Mouse (Mus musculus) forebrain, postnatal 0 days (tissue): ENCODE data around the gene Camta1. TPM values are rescaled to one million over a fixed set of nuclear protein-coding genes. Genes with fewer than 3 reads are reported as not detected.

Experiments used
- ATAC-seq: fragments of 200-750 bp; cut with Nextera tagmentation; 2 replicates; pipeline ENCODE4 v1.8.0; 2017; ENCODE audit warnings: mild to moderate bottlenecking, moderate library complexity
- DNase-seq: peaks from one replicate; pipeline ENCODE4 v3.0.0-alpha.2; 2015
- H3K27ac ChIP-seq: fragments of 300-500 bp; sonication (generic); 2 replicates; pipeline ENCODE4 v1.5.1; 2014; ENCODE audit warnings: low read depth, mild to moderate bottlenecking, antibody characterized with exemption, low read length, moderate library complexity, mixed read lengths
- H3K27me3 ChIP-seq: fragments of 300-500 bp; sonication (generic); 2 replicates; pipeline ENCODE4 v1.6.1; 2014; ENCODE audit warnings: mild to moderate bottlenecking, low read length, mixed read lengths; ENCODE audit not compliant: insufficient read depth
- H3K36me3 ChIP-seq: fragments of 300-500 bp; sonication (generic); 2 replicates; pipeline ENCODE4 v1.6.1; 2014; ENCODE audit warnings: mild to moderate bottlenecking, moderate library complexity; ENCODE audit not compliant: insufficient read depth
- H3K4me1 ChIP-seq: fragments of 300-500 bp; sonication (generic); 2 replicates; pipeline ENCODE4 v1.6.1; 2014; ENCODE audit warnings: antibody characterized with exemption; ENCODE audit not compliant: insufficient read depth
- H3K4me2 ChIP-seq: fragments of 300-500 bp; sonication (generic); 2 replicates; pipeline ENCODE4 v1.6.1; 2014; ENCODE audit warnings: low read depth, mild to moderate bottlenecking, moderate library complexity
- H3K4me3 ChIP-seq: fragments of 300-500 bp; sonication (generic); 2 replicates; pipeline ENCODE4 v1.5.1; 2014; ENCODE audit warnings: low read depth, low read length, mixed read lengths
- H3K9ac ChIP-seq: fragments of 300-500 bp; sonication (generic); 2 replicates; pipeline ENCODE4 v1.6.1; 2014; ENCODE audit warnings: mild to moderate bottlenecking
- H3K9me3 ChIP-seq: fragments of 300-500 bp; sonication (generic); 2 replicates; pipeline ENCODE4 v1.6.1; 2016; ENCODE audit warnings: low read length
- CTCF ChIP-seq: sonication (generic); IDR thresholded peaks from 2 replicates; pipeline ENCODE4 v1.5.1; 2016; ENCODE audit warnings: antibody characterized with exemption, control low read depth, low read depth
- WGBS: fragments of 180-500 bp; shearing (Covaris S2); extraction: QIAGEN DNeasy Blood & Tissue Kit; methylation state at CpG from one replicate; pipeline ENCODE4 v1.1.7; 2014; 5-methylcytosine and 5-hydroxymethylcytosine counted together
- polyA plus RNA-seq: library from polyadenylated mRNA; unstranded; fragments of >200 nt; fragmentation: Nextera tagmentation; extraction: Ambion mirVana; gene quantifications from 2 replicates; pipeline ENCODE4 v1.2.1, GENCODE M21; 2015
- total RNA-seq: library from RNA; depleted of rRNA; stranded (reverse); fragments of >200 nt; gene quantifications from 2 replicates; pipeline ENCODE4 v1.2.3, GENCODE M21; 2014

Camta1 gene
- total and polyA plus RNA-seq, 2 experiments from 2014 or later: 87.4 to 131 TPM

DNA sequence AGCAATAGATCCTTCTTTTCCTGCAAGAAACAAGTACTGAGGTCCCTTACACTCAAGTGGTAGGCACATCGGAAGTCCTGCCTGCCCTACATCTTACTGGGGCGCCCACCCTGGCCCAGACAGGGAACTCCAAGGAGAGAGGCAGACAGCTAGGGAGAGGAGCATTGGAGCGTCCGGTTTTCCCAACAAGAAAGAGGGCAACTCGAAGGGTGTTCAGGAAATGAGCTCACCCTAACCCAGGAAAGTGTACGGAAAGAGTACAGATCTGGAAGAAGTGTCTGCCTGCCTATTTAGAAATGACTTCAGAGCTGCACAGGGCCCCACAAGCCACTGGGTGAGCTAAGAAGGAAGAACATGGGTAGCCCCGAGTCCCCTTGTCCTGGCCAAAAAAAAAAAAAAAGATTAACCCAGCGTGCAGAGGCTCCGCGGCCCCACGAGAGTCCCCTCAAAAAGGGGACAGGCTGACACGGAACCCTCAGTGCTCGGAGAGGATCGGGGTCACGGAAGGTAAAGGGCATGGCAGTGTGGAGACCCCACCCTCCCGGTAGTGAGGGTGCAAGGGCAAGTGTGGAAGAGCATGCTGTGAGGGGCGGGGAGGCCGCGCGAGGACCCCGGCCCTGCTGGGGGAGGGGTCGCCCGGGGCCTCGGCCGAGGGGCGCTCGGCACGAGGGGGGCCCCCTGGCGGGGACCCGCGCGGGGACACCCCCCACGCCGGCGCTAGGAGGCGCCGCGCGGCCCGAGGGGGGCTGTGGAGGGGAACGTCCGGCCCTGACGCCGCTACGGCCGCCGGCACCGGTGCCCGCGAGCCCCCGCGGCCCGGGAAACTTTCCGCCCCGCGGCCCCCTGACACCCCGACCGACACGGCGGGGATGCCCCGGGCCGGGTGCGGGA lies 990 bp downstream of the Camta1 start:
- ATAC-seq (no peak), DNase-seq (peak; percentile 34)
- Histone ChIP-seq H3K4me3 (peak overlapping the region; percentile 88), H3K9me3 (no peaks in the 10 kb centered on the region), H3K36me3 (no peaks in the 10 kb centered on the region), H3K27me3 (no peaks in the 10 kb centered on the region), H3K4me1 (no peaks in the 10 kb centered on the region), H3K9ac (peak overlapping the region; percentile 70), H3K4me2 (peak overlapping the region; percentile 97), H3K27ac (peak overlapping the region; percentile 89; the same call in 1 of the 2 replicates)
- peak; percentile 7; the same call in 1 of the 2 replicates for TF ChIP-seq CTCF
- WGBS: 7% methylated on average over 58 of the region's 63 CpGs

DNA sequence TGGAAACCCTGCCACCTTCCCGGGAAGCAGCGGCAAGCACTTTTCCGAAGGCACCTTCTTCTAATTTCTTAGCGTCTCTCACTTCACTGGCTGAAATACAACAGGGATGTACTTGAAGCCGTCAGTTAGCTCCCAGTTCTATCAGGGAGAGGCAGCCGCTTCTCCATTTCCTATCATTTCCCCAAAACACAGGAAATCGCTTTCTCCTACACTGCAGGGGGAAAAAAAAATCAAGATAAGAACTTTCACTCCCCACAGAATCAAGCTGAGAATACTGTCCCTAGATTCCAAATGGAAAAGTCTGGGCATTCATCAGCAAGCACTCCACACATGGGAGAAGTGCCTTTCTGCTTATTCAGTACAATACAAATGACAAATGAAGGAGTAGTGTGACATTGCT lies 2.4 kb downstream of the Camta1 start:
- Histone ChIP-seq H3K9ac (no peak overlapping the region), H3K27ac (no peak overlapping the region), H3K9me3 (no peaks in the 10 kb centered on the region), H3K36me3 (no peaks in the 10 kb centered on the region), H3K4me1 (no peaks in the 10 kb centered on the region), H3K4me2 (no peak overlapping the region), H3K27me3 (no peaks in the 10 kb centered on the region), H3K4me3 (no peak overlapping the region)
- DNase-seq (no peak), ATAC-seq (no peak)
- no peak for TF ChIP-seq CTCF
- WGBS: 90% methylated on average over 7 of the region's 7 CpGs

DNA sequence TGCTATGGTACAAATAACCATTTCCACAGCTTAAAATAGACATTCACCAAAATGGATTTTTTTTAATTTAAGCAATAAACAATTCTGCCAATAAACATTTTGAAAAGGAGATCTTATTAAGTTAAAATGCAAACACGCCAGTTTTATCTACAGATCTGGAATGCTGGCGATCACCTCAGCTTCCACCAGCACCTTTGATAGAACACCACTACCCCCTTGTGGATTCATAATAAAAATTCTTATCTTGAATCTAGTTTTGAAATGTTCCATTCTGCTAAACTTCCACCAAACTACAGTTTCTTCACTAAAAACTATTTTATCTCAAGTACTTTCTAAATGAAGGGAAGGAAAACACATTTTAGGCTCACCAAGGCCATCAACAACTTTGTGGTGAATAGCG lies 7.7 kb downstream of the Camta1 start:
- DNase-seq: peak; percentile 75
- no peaks in the 10 kb centered on the region for H3K4me1 ChIP-seq
- no peaks in the 10 kb centered on the region for H3K36me3 ChIP-seq
- WGBS: 54% methylated on average over 3 of the region's 3 CpGs
- H3K4me3 ChIP-seq: no peak overlapping the region
- ATAC-seq: no peak
- H3K9me3 ChIP-seq: no peaks in the 10 kb centered on the region
- H3K27ac ChIP-seq: no peak overlapping the region
- H3K27me3 ChIP-seq: no peaks in the 10 kb centered on the region
- no peak overlapping the region for H3K9ac ChIP-seq
- no peak overlapping the region for H3K4me2 ChIP-seq
- TF ChIP-seq CTCF: peak; percentile 67

DNA sequence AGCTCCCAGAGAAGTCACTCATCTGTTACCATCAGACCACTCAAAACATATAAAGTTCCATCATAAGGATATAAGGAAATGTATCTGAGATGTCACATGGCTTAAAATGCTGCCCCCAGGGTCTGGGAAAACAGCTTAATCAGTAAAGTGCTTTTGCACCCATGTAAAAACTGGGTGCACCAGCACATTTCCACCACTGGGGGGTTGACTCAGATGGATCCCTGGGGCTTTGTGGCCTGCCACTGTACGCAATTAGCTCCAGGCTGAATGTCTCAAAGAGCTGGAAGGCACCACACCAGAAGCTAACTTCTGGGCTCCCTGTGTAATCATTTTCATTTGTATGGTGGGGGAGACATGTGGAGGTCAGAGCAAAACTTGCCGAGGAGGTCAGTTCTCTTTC lies 10.5 kb downstream of the Camta1 start:
- Histone ChIP-seq H3K36me3 (no peaks in the 10 kb centered on the region), H3K27me3 (no peaks in the 10 kb centered on the region), H3K4me1 (no peaks in the 10 kb centered on the region), H3K9ac (no peak overlapping the region), H3K9me3 (no peaks in the 10 kb centered on the region), H3K4me3 (no peak overlapping the region), H3K4me2 (no peak overlapping the region), H3K27ac (no peak overlapping the region)
- ATAC-seq: no peak
- TF ChIP-seq CTCF: peak; percentile 68
- 55% methylated on average over 2 of the region's 2 CpGs for WGBS
- DNase-seq: peak; percentile 40

DNA sequence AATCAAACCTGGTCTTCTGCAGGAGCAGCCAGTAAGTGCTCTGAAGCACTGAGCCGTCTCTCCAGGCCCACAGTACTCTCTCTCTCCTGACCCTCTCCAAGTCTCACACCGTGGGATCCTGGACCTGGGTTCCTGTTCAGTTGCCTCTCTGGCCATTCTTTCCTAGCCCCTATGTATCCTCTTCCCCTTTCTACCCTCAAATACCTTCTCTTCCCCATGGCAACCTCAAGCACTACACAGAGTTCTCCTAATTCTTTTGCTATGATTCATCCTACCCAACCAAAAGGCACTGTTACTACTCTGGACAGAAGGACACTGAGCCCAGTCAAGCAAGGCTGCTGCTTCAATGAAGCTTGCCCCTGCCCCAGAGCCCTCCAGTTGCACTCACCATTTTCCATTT lies 19.1 kb downstream of the Camta1 start:
- H3K27ac ChIP-seq: no peak overlapping the region
- no peak for TF ChIP-seq CTCF
- no peaks in the 10 kb centered on the region for H3K4me1 ChIP-seq
- H3K27me3 ChIP-seq: no peaks in the 10 kb centered on the region
- H3K9ac ChIP-seq: no peak overlapping the region
- H3K4me2 ChIP-seq: no peak overlapping the region
- ATAC-seq (no peak), DNase-seq (no peak)
- WGBS: 50% methylated on average over 2 of the region's 2 CpGs
- H3K4me3 ChIP-seq: no peak overlapping the region
- H3K9me3 ChIP-seq: no peaks in the 10 kb centered on the region
- no peaks in the 10 kb centered on the region for H3K36me3 ChIP-seq

DNA sequence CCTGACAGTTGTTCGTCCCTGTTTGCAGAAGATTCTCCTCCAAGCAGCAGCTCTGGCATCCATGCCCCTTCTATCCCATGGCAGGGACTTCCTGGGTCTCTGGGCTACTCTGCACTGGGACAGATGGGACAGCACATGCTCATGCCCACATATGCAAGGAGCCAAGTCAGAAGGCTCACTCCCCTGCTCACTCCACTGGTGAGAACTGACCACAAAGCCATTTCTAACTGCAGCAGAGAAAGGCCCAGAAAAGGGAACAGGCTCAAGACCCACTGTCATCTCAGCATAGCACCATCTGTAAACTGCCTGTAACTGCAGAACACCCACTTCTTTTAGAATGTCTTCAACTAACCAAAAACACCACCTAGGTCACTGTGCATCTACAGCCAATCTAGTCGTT lies 23.2 kb downstream of the Camta1 start:
- no peaks in the 10 kb centered on the region for H3K9me3 ChIP-seq
- H3K36me3 ChIP-seq: no peaks in the 10 kb centered on the region
- TF ChIP-seq CTCF: no peak
- H3K27ac ChIP-seq: no peak overlapping the region
- DNase-seq (no peak), ATAC-seq (no peak)
- no peaks in the 10 kb centered on the region for H3K27me3 ChIP-seq
- H3K4me1 ChIP-seq: no peaks in the 10 kb centered on the region
- no peak overlapping the region for H3K4me3 ChIP-seq
- 81% methylated on average over 2 of the region's 2 CpGs for WGBS
- no peak overlapping the region for H3K4me2 ChIP-seq
- H3K9ac ChIP-seq: no peak overlapping the region

DNA sequence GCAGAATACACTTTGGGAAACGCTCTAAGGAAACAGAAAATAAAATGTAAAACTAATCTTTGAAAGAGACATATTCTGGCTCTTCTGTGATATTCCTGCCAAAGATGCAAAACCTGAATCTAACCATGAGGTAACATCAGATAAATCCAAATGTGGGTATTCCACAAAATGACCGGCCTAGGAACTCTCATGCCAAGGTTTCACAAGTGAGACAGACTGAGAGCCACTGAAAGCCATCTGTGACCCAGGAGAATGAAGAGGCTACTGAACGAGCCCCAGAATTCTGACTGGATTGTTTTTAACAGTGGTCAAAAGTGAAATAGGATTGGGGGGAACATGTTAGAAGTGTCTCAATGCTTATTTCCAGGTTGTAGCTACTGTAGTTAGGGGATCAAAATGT lies 25.8 kb downstream of the Camta1 start:
- ATAC-seq: no peak

More for the DNA sequence above, 25.8 kb downstream of the Camta1 start:
- Histone ChIP-seq H3K36me3 (no peaks in the 10 kb centered on the region), H3K9ac (no peak overlapping the region), H3K27me3 (no peaks in the 10 kb centered on the region), H3K4me1 (no peaks in the 10 kb centered on the region), H3K27ac (no peak overlapping the region), H3K4me2 (no peak overlapping the region), H3K4me3 (no peak overlapping the region), H3K9me3 (no peaks in the 10 kb centered on the region)
- no peak for TF ChIP-seq CTCF
- no peak for DNase-seq
- WGBS: 85% methylated on average over 3 of the region's 3 CpGs
